Mouse (Mus musculus) ES-CJ7 (cell line): Measurements from ENCODE around the gene Rbms3.

Experiments used
- DNase-seq: peaks from one replicate; pipeline ENCODE4 v3.0.0; 2011; ENCODE audit warnings: low read depth, low spot score

The Rbms3 gene

GRCm38 (mm10) chr9:117048641-117049040 is 581.1 kb downstream of the Rbms3 start:
- no peak for DNase-seq

GRCm38 (mm10) chr9:117041993-117042366 is 587.7 kb downstream of the Rbms3 start:
- no peak for DNase-seq

GRCm38 (mm10) chr9:117041291-117041992 is 588.3 kb downstream of the Rbms3 start:
- DNase-seq = no peak

- DNase-seq = no peak
Measured at GRCm38 (mm10) chr9:117039941-117040453, 589.7 kb downstream of the Rbms3 start.

- no peak for DNase-seq
Measured at GRCm38 (mm10) chr9:117032690-117033089, 597.0 kb downstream of the Rbms3 start.

GRCm38 (mm10) chr9:117031237-117031636 is 598.5 kb downstream of the Rbms3 start:
- DNase-seq = no peak

GRCm38 (mm10) chr9:117030837-117031236 is 598.9 kb downstream of the Rbms3 start:
- no peak for DNase-seq

- DNase-seq = no peak
Measured at GRCm38 (mm10) chr9:117029953-117030352, 599.8 kb downstream of the Rbms3 start.

GRCm38 (mm10) chr9:117028586-117028985 is 601.1 kb downstream of the Rbms3 start:
- DNase-seq = no peak

GRCm38 (mm10) chr9:117022086-117022485 is 607.6 kb downstream of the Rbms3 start:
- DNase-seq = no peak

- DNase-seq = no peak
Measured at GRCm38 (mm10) chr9:117021506-117021905, 608.2 kb downstream of the Rbms3 start.

- no peak for DNase-seq
Measured at GRCm38 (mm10) chr9:117020216-117020615, 609.5 kb downstream of the Rbms3 start.

- DNase-seq = peak; percentile 12
Measured at GRCm38 (mm10) chr9:117018741-117019163, 611.0 kb downstream of the Rbms3 start.

GRCm38 (mm10) chr9:117018301-117018700 is 611.4 kb downstream of the Rbms3 start:
- DNase-seq = no peak

GRCm38 (mm10) chr9:117016605-117017319 is 613.0 kb downstream of the Rbms3 start:
- no peak for DNase-seq

- DNase-seq = no peak
Measured at GRCm38 (mm10) chr9:117013386-117013785, 616.3 kb downstream of the Rbms3 start.

GRCm38 (mm10) chr9:117010801-117011200 is 618.9 kb downstream of the Rbms3 start:
- DNase-seq = no peak

GRCm38 (mm10) chr9:117008194-117008593 is 621.5 kb downstream of the Rbms3 start:
- no peak for DNase-seq

GRCm38 (mm10) chr9:117002083-117002482 is 627.6 kb downstream of the Rbms3 start:
- DNase-seq = no peak

- DNase-seq = no peak
Measured at GRCm38 (mm10) chr9:116999186-116999585, 630.5 kb downstream of the Rbms3 start.

- DNase-seq = peak; percentile 19
Measured at GRCm38 (mm10) chr9:116990321-116990720, 639.4 kb downstream of the Rbms3 start.

- DNase-seq = no peak
Measured at GRCm38 (mm10) chr9:116980801-116981200, 648.9 kb downstream of the Rbms3 start.

- peak; percentile 36 for DNase-seq
Measured at GRCm38 (mm10) chr9:116977428-116977827, 652.3 kb downstream of the Rbms3 start.
